Mouse (Mus musculus) ovary, postnatal 14 days (tissue): ENCODE measurements at regions not wholly inside any gene's neighbourhood (a gene's known extent, or its start where the extent isn't known, plus 50 kb on each side); places are given as distances from the start of the nearest gene placed in this dataset.
"Not testable (repeated sequence)": the region's sequence is repeated elsewhere in the genome, so short reads cannot be mapped to it uniquely, and the experiment has no call there.

Experiments
- DNase-seq: peaks from one replicate; pipeline ENCODE4 v3.0.0; 2022; ENCODE audit warnings: low spot score

- DNase-seq: no peak
These were observed 86.3 kb downstream of the Kcnk1 start for GRCm38 (mm10) chr8:126081279-126081678.

GRCm38 (mm10) chr8:126082827-126083226 is 87.9 kb downstream of the Kcnk1 start:
- DNase-seq: no peak

DNA sequence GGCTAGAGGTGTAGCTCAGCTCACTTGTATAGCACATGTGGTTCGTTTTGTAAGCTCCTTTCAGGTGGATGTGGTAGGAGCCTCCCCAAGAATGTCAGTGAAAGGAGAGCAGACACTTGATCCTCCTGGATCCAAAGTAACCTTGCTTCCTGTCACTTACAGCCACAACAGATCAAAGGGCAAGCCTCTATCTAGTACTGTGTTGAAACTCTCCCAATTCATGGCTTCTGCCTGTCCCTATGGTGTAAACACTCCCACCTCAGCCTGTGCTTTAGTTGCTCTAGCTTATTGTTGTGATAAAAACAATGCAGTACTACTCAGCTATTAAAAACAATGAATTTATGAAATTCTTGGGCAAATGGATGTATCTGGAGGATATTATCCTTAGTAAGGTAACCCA is 95.8 kb downstream of the Kcnk1 start:
- DNase-seq: no peak

DNA sequence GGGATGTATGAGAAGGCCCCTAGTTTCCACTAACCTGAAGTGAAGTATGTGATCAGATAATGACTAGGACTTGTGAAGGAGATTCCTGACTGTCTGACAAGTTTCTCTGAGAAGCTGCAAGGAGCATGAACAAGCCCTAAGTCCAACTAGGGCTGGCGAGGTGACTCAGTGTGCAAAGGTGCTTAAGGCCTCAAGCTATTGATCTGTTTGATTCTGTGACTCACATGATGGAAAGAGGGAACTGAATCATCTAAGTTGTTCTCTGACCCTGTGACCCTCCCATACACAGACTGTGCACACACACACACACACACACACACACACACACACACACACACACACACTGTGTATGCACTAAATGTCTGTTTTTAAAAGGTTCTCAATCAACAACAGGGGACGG is 99.0 kb downstream of the Kcnk1 start:
- no peak for DNase-seq

DNA sequence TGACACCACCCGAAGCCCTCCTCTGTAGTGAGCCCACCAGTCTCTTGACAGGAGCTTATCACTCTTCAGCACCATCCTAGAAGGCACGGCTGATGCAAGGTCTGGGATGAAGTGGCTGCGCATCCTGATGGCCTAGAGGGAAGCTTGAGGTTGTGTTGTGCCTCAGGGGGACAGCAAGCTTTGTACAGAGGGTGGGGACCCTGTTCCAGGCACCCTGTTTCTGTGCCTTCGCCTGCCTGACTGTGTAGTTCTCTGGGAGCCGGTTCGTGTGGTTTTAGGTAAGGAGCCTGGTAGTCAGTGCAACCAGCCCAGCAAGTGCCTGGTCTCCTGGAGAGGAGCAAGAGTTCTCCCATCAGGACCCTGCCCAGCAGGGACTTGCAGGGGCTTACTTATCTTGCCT is 101.1 kb downstream of the Kcnk1 start:
- no peak for DNase-seq

- DNase-seq: no peak
These were observed 101.7 kb downstream of the Kcnk1 start for GRCm38 (mm10) chr8:126096636-126097170.

- DNase-seq: no peak
These were observed 103.9 kb downstream of the Kcnk1 start for GRCm38 (mm10) chr8:126098886-126099285.

GRCm38 (mm10) chr8:126099889-126100288 is 104.9 kb downstream of the Kcnk1 start:
- no peak for DNase-seq

DNA sequence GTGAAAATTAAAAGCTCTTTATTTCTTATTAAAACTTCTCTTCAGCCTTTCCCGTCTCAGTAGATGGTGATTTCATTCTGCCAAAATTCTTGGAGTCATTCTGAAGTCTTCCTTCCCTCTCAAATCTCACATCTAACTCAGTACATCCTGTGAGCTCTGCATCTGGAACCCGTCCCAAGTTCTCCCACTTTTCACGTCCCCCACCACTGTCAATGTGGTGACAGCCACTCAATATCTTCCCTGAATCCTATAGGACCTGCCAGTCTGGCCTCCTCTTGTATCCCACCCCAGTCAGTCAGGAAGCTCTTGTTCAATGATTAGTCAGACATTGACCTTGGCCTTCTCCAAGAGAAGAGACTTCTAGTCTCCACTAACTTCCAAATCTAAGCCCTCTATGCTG is 110.1 kb downstream of the Kcnk1 start:
- DNase-seq: no peak

DNA sequence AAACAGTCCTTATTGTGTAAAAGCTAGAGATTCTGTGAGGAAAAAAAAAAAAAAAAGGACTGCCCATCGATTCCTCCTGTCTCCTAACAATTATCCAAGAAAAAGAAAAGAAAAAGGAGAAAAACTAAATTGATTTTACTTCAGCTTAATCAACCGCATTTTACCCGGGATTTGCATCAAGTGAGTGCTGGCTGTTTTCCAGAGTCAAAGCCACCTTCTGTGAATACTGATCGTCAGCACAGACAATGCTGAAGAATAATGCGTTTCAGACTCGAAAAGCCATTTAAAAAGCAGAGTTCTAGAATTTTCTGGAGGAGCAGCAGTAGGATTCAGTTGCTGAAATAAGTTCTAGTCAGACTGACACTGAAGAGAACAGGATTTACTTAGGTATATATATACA is 131.1 kb downstream of the Kcnk1 start:
- DNase-seq: no peak

GRCm38 (mm10) chr8:126132076-126132475 is 137.1 kb downstream of the Kcnk1 start:
- no peak for DNase-seq

DNA sequence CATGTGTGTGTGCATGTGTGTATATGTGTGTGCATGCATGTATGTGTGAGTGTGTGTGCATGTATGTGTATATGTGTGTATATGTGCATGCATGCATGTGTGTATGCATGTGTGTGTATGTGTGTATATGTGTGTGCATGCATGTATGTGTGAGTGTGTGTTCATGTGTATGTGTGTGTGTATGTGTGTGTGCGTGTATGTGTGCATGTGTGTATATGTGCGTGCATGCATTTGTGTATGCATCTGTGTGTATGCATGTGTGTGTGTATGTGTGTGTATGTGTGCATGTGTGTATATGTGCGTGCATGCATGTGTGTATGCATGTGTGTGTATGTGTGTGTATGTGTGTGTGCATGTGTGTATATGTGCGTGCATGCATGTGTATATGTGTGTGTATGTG is 137.9 kb downstream of the Kcnk1 start:
- DNase-seq: not testable (repeated sequence)

DNA sequence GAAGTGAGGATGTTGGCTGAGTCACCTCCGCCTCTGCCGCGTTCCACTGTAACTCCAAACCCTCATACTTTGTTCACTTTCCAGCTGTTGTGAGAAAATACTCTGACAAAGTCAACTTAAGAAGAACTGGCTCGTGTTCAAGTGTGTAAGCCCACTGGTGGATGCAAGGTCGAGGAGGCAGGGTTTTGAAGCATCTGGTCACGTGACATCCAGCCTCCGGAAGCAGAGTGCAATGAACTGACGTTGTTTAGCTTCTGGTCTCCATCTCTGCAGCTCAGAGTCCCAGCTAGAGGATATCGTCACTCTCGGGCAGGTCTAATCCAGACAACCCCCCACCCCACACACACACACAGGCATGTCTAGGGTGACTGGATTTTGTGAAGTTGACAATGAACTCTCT is 140.1 kb downstream of the Kcnk1 start:
- DNase-seq: no peak

DNA sequence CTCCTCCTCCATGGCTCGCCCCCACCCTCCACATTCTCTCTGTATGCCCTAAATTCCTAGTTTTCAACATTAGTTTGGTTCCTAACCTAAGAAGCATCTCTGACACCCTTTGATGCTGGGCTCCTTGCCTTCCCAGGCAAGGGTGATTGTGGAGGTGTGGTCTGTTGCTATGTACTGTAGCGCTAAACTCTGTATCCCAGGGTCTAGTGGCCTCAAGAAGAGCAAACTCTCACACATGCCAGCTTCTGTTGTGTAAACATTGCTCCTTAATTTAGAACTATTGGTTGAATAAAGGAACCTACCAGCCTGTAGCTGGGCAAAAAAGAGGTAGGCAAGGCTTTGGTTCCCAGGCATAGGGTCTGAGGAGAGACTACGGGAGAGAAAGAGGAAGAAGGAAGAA is 140.6 kb downstream of the Kcnk1 start:
- no peak for DNase-seq

DNA sequence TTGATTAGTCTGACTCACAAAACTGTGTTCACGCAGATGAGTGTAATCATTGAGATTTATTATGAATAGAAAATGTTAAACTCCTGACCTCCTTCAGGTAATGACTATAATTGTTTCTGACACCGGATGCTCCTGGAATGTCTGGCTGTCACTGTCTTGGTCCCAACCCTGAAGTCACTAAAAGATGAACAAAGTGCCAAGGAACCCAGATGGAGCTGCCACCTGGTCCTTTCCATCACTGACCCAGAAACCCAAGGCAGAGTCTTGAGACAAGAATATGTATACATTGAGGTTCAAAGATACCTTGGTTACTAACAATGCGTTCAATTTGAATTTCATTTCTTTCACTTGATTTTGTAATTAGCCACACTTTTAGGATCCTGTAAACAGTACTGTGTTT is 142.0 kb downstream of the Kcnk1 start:
- DNase-seq: no peak

GRCm38 (mm10) chr8:126137452-126137851 is 142.5 kb downstream of the Kcnk1 start:
- no peak for DNase-seq

DNA sequence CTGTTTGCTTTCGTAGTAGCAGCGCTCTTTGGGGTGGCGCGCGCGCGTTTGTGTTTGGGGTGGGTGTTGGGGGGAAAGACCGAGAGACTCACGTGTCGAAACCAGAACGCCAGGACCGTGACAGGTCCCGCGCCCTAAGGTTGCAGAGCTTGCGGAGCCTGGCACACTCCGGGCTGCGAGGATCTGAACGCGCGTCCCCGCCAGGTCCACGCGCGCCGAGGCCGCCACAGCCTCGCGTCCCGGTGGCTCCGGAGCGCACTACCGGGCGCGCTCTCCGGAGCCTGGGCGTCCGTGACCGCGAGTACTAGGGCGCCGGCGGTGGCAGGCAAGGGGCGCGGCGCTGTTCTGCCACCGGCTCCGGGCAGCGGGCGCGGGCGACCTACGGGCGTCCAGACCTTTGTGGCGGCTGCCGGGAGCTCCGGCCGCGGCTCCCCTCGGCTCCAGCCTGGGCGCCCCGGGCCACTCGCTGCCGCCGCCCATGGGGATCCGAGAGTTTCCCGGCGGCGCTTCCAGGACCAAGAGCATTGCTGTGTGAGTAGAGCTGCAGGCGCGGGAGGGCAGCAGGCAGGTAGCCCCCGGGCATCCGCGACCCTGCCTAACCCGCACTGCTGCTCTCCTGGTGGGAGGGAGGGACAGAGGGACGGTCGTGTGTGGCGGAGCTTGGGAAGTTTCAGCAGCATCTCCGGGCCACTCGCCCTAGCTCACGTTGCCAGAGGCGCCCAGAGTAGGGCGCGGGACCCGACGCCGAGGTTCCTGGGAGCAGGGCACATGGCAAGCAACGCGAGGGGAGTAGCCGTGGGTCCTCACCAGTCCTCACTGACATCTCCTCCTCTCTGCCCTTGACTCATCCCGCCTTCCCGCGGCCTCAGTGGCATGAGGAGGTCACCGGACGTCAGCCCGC is 143.9 kb downstream of the Kcnk1 start:
- no peak for DNase-seq

DNA sequence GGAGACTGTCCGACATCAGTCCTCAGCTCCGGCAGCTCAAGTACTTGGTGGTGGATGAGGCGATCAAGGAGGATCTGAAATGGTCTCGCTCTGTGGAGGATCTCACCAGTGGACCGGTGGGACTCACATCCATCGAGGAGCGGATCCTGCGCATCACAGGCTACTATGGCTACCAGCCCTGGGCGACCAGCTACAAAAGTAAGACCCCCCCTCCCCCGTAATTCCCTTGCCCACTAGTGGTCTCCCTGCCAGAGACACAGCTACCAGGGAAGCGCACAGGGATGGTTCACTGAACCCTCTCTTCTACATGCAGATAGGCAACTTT is 144.5 kb downstream of the Kcnk1 start:
- DNase-seq: no peak

- no peak for DNase-seq
These were observed 146.0 kb downstream of the Kcnk1 start for GRCm38 (mm10) chr8:126140998-126141397.

DNA sequence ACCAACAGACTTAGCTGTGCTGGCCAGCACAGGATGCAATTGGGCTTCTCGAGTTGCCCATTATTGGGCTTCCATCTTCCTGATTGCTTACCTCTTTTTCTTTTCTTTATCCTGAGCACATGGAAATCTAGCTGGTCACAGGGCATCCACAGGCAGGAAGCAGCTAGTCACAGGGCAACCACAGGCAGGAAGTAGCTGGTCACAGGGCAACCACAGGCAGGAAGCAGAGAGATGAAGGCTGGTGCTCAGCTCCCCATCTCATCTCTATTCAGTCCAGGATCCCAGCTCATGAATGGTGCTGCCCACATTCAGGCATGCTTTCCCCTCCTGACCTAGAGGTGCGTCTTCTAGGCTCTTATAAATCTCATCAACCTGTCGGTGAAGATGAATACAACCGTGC is 146.8 kb upstream of the Slc35f3 start:
- no peak for DNase-seq

DNA sequence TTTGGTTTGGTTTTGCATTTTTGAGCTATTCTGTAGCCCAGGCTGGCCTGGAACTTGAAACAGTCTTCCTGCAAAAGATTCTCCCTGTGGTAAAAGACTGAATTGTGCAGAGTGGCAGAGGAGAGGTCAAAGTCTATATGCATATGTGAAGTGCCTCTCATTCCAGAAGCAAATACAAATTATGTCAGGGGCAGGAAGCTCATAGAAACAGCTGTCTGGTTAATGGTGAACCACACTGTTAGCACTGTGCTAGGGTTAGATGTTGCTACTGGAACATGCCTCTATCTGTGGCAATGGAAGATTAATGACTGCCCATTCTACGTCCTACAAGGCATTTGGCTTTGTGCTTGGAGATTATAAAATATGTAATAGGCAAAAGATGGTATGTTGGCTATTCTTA is 144.4 kb upstream of the Slc35f3 start:
- no peak for DNase-seq

DNA sequence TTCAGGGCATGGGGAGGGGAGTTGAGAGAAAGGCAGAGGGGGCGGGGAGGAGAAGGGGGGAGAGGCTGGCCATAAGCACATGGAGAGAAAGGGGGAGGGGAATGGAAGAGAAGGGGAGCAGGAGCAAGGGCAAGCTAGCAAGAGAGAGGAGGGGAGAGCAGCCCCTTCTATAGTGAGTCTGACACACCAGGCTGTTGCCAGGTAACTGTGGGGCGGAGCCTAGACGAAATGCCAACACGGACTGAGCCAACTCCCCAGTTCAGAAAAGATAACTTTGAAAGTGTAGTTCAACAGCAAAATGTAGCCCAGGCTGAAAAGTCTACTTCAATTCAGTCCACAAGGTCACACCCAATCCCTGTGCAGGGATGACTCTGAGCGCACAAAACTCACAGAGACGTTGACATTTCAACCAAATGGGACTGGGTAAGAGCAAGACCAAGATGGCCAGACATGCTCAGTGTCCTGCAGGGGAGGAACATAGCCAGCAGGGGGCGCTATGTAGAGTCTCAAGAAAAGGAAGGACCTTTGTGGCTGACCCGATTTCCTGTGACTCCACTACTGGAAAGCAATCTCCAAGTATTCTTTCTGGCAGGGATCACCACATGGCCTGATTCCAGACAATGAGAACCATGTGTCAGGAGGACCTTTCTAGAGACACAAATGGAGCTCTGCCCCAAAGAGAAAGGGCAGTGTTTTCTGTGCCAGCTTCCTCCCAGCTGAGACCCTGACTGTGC is 140.7 kb upstream of the Slc35f3 start:
- DNase-seq: peak; percentile 19

GRCm38 (mm10) chr8:126159485-126159884 is 138.9 kb upstream of the Slc35f3 start:
- DNase-seq: no peak
